Mouse (Mus musculus): Measurements from ENCODE around the gene Mospd1. TPM values are rescaled to one million over a fixed set of nuclear protein-coding genes. Genes with fewer than 3 reads are reported as not detected.

The Mospd1 gene
- polyA plus RNA-seq, 1 experiment from 2014 or later, result 43.3 TPM

Other genes starting within 250 kb of the Mospd1 start
- 4.0 and 4.6 TPM in 2 replicates for gene Plac1, start 130.4 kb downstream of the Mospd1 start, polyA plus RNA-seq (2015; fragmentation: Nextera tagmentation; extraction: Ambion mirVana)
- 7.8 and 9.3 TPM in 2 replicates for gene Fam122b, start 100.7 kb downstream of the Mospd1 start, polyA plus RNA-seq (2015; fragmentation: Nextera tagmentation; extraction: Ambion mirVana)
- not detected in 2 replicates for gene Fam122c, start 97.1 kb downstream of the Mospd1 start, polyA plus RNA-seq (2015; fragmentation: Nextera tagmentation; extraction: Ambion mirVana)
- not detected in 2 replicates for gene Etd, start 64.4 kb upstream of the Mospd1 start, polyA plus RNA-seq (2015; fragmentation: Nextera tagmentation; extraction: Ambion mirVana)
- 26.1 and 28.0 TPM in 2 replicates for gene Rtl8c, start 237.5 kb upstream of the Mospd1 start, polyA plus RNA-seq (2015; fragmentation: Nextera tagmentation; extraction: Ambion mirVana)
- gene Gm14597, start 238.5 kb upstream of the Mospd1 start, polyA plus RNA-seq (2015; fragmentation: Nextera tagmentation; extraction: Ambion mirVana), result not detected in 2 replicates

Data from intestine, embryonic 15.5 days (tissue).